Mouse (Mus musculus): ENCODE results near the gene Ppp1r3a.
"Not testable (repeated sequence)": the region's sequence is repeated elsewhere in the genome, so short reads cannot be mapped to it uniquely, and the experiment has no call there.

Gene Ppp1r3a

GRCm38 (mm10) chr6:14754901-14755591 is at the start of gene Ppp1r3a:
Ppp1r3a (minus strand) TSS chr6:14755274.
- ATAC-seq (ENCODE audit: insufficient number of reproducible peaks, low FRiP score, low TSS enrichment), result no peak

GRCm38 (mm10) chr6:14787157-14787938 is 32.3 kb upstream of the Ppp1r3a start:
- no peak for ATAC-seq (ENCODE audit: insufficient number of reproducible peaks, low FRiP score, low TSS enrichment)

GRCm38 (mm10) chr6:14777920-14778319 is 22.8 kb upstream of the Ppp1r3a start:
- ATAC-seq (ENCODE audit: insufficient number of reproducible peaks, low FRiP score, low TSS enrichment), result no peak

GRCm38 (mm10) chr6:14771717-14772116 is 16.6 kb upstream of the Ppp1r3a start:
- ATAC-seq (ENCODE audit: insufficient number of reproducible peaks, low FRiP score, low TSS enrichment), result no peak

- no peak for ATAC-seq (ENCODE audit: insufficient number of reproducible peaks, low FRiP score, low TSS enrichment)
These were observed 2.4 kb upstream of the Ppp1r3a start for GRCm38 (mm10) chr6:14757486-14757885.

GRCm38 (mm10) chr6:14753512-14753911 is 1.6 kb downstream of the Ppp1r3a start:
- no peak for ATAC-seq (ENCODE audit: insufficient number of reproducible peaks, low FRiP score, low TSS enrichment)

GRCm38 (mm10) chr6:14752211-14752610 is 2.9 kb downstream of the Ppp1r3a start:
- no peak for ATAC-seq (ENCODE audit: insufficient number of reproducible peaks, low FRiP score, low TSS enrichment)

- ATAC-seq (ENCODE audit: insufficient number of reproducible peaks, low FRiP score, low TSS enrichment), result no peak
These were observed 8.1 kb downstream of the Ppp1r3a start for GRCm38 (mm10) chr6:14747000-14747399.

- no peak for ATAC-seq (ENCODE audit: insufficient number of reproducible peaks, low FRiP score, low TSS enrichment)
These were observed 19.1 kb downstream of the Ppp1r3a start for GRCm38 (mm10) chr6:14736017-14736416.

GRCm38 (mm10) chr6:14731011-14731410 is 24.1 kb downstream of the Ppp1r3a start:
- no peak for ATAC-seq (ENCODE audit: insufficient number of reproducible peaks, low FRiP score, low TSS enrichment)

- ATAC-seq (ENCODE audit: insufficient number of reproducible peaks, low FRiP score, low TSS enrichment), result no peak
These were observed 34.2 kb downstream of the Ppp1r3a start for GRCm38 (mm10) chr6:14720772-14721414.

- ATAC-seq (ENCODE audit: insufficient number of reproducible peaks, low FRiP score, low TSS enrichment), result no peak
These were observed 34.8 kb downstream of the Ppp1r3a start for GRCm38 (mm10) chr6:14720110-14720771.

- ATAC-seq (ENCODE audit: insufficient number of reproducible peaks, low FRiP score, low TSS enrichment), result no peak
These were observed 39.7 kb downstream of the Ppp1r3a start for GRCm38 (mm10) chr6:14715129-14715989.

GRCm38 (mm10) chr6:14712146-14712545 is 42.9 kb downstream of the Ppp1r3a start:
- ATAC-seq (ENCODE audit: insufficient number of reproducible peaks, low FRiP score, low TSS enrichment), result no peak

GRCm38 (mm10) chr6:14700030-14700429 is 55.0 kb downstream of the Ppp1r3a start:
- no peak for ATAC-seq (ENCODE audit: insufficient number of reproducible peaks, low FRiP score, low TSS enrichment)

GRCm38 (mm10) chr6:14679231-14679887 is 75.7 kb downstream of the Ppp1r3a start:
- not testable (repeated sequence) for ATAC-seq (ENCODE audit: insufficient number of reproducible peaks, low FRiP score, low TSS enrichment)

GRCm38 (mm10) chr6:14668966-14669365 is 86.1 kb downstream of the Ppp1r3a start:
- ATAC-seq (ENCODE audit: insufficient number of reproducible peaks, low FRiP score, low TSS enrichment), result not testable (repeated sequence)

- ATAC-seq (ENCODE audit: insufficient number of reproducible peaks, low FRiP score, low TSS enrichment), result not testable (repeated sequence)
These were observed 87.4 kb downstream of the Ppp1r3a start for GRCm38 (mm10) chr6:14667651-14668050.
